Mouse (Mus musculus): ENCODE results near the gene Casc4.

- TF ChIP-seq USF1 (IDR thresholded peaks at IDR 0.05; ENCODE audit: low read depth) (no peak), CTCF (IDR thresholded peaks at IDR 0.05; ENCODE audit: control insufficient read depth, insufficient read depth, insufficient read length) (no peak)
Measured at GRCm38 (mm10) chr2:121888720-121889497, 22.1 kb downstream of the Casc4 start.
